Mouse (Mus musculus) cortical plate, adult 2 months (tissue): ENCODE results near the gene Scn8a.

Source experiments
- CTCF ChIP-seq: fragments of 200-500 bp; IDR thresholded peaks from 2 replicates; pipeline ENCODE4 v1.5.1; 2011; ENCODE audit warnings: mild to moderate bottlenecking, control low read depth, low read length; ENCODE audit not compliant: insufficient read depth; ENCODE audit errors: extremely low read depth
- POLR2A ChIP-seq: fragments of 200-500 bp; IDR thresholded peaks from 2 replicates; pipeline ENCODE4 v1.6.1; 2011; ENCODE audit warnings: mild to moderate bottlenecking, low read length, control low read depth; ENCODE audit not compliant: insufficient read depth; ENCODE audit errors: extremely low read depth

- TF ChIP-seq CTCF: no peak
- no peak for TF ChIP-seq POLR2A
Observed at GRCm38 (mm10) chr15:100930477-100930876, 60.8 kb downstream of the Scn8a start.
